Mouse (Mus musculus) liver, postnatal 0 days (tissue): ENCODE measurements around the gene Sapcd2.

Experiments used
- CTCF ChIP-seq: sonication (generic); IDR thresholded peaks from 2 replicates; pipeline ENCODE4 v1.5.1; 2016; ENCODE audit warnings: antibody characterized with exemption, low read depth
- EP300 ChIP-seq: IDR thresholded peaks from 2 replicates; pipeline ENCODE4 v1.6.1; 2016; ENCODE audit warnings: antibody characterized with exemption, low read depth, mild to moderate bottlenecking

- peak; percentile 56 for TF ChIP-seq CTCF
- no peak for TF ChIP-seq EP300
Observed at GRCm38 (mm10) chr2:25332286-25333160, 39.6 kb upstream of the Sapcd2 start, which contains the start of gene Man1b1.
